Mouse (Mus musculus) MEL (cell line): ENCODE results near the gene Fgfr2. TPM values are rescaled to one million over a fixed set of nuclear protein-coding genes. Genes with fewer than 3 reads are reported as not detected.

Experiments
- DNase-seq: peaks from one replicate; pipeline ENCODE4 v3.0.0; 2011; ENCODE audit warnings: low read depth, low spot score
- H3K27ac ChIP-seq: 2 replicates; pipeline ENCODE4 v1.5.1; 2012; ENCODE audit warnings: low read depth, mild to moderate bottlenecking, control low read depth, low read length, moderate library complexity; ENCODE audit not compliant: control insufficient read depth
- H3K27me3 ChIP-seq, 2 experiments: fragments of 150-350 bp in 1 of 2; sonication (generic) in 1 of 2; 2 replicates each; pipeline ENCODE4 v1.6.1; 2012; ENCODE audit warnings: low read length in 2 of 2, mild to moderate bottlenecking in 2 of 2, improper control_type of control experiment in 1 of 2, moderate library complexity in 1 of 2; ENCODE audit not compliant: insufficient read depth in 2 of 2, control insufficient read depth in 1 of 2
- H3K36me3 ChIP-seq, 2 experiments: 2 replicates each; pipeline ENCODE4 v1.6.1; 2012 to 2014; ENCODE audit warnings: low read length in 2 of 2, improper control_type of control experiment in 1 of 2, inconsistent platforms in 1 of 2, mild to moderate bottlenecking in 1 of 2; ENCODE audit not compliant: insufficient read depth in 2 of 2, control insufficient read depth in 1 of 2
- H3K4me1 ChIP-seq, 2 experiments: fragments of 150-350 bp in 1 of 2; sonication (generic) in 1 of 2; 2 replicates each; pipeline ENCODE4 v1.6.1; 2012; ENCODE audit warnings: low read length in 2 of 2, improper control_type of control experiment in 1 of 2, mild to moderate bottlenecking in 1 of 2; ENCODE audit not compliant: insufficient read depth in 2 of 2, control insufficient read depth in 1 of 2
- H3K4me3 ChIP-seq, 2 experiments: fragments of 150-350 bp in 1 of 2; sonication (generic) in 1 of 2; 2 replicates each; pipeline ENCODE4 v1.5.1; 2012; ENCODE audit warnings: low read depth in 2 of 2, low read length in 2 of 2, mild to moderate bottlenecking in 2 of 2, moderate library complexity in 2 of 2, control low read depth in 1 of 2, improper control_type of control experiment in 1 of 2; ENCODE audit not compliant: control insufficient read depth in 1 of 2, insufficient read depth in 1 of 2
- H3K79me2 ChIP-seq: 2 replicates; pipeline ENCODE4 v1.6.1; 2012; ENCODE audit warnings: mild to moderate bottlenecking, low read length, moderate library complexity; ENCODE audit not compliant: control insufficient read depth, poor library complexity, insufficient read depth
- H3K9ac ChIP-seq: 2 replicates; pipeline ENCODE4 v1.6.1; 2012; ENCODE audit warnings: low read depth, mild to moderate bottlenecking, control low read depth, low read length, moderate library complexity; ENCODE audit not compliant: control insufficient read depth, poor library complexity, severe bottlenecking
- H3K9me3 ChIP-seq: fragments of 150-350 bp; sonication (generic); replicated peaks from 2 replicates; pipeline ENCODE4 v1.6.1; 2012; ENCODE audit warnings: mild to moderate bottlenecking, low read length, improper control_type of control experiment, moderate library complexity; ENCODE audit not compliant: insufficient read depth
- GATA1 ChIP-seq: IDR thresholded peaks from 2 replicates; pipeline ENCODE4 v1.6.1; 2011; ENCODE audit warnings: low read depth, low read length, improper control_type of control experiment
- HCFC1 ChIP-seq: IDR thresholded peaks from 2 replicates; pipeline ENCODE4 v1.6.1; 2012; ENCODE audit warnings: low read depth, mild to moderate bottlenecking, inconsistent platforms, low read length, improper control_type of control experiment, moderate library complexity
- KAT2A ChIP-seq: conservative IDR thresholded peaks from 2 replicates; pipeline ENCODE4 v1.6.1; 2012; ENCODE audit warnings: low read depth, low read length, improper control_type of control experiment, inconsistent platforms
- MAX ChIP-seq: IDR thresholded peaks from 2 replicates; pipeline ENCODE4 v1.6.1; 2011; ENCODE audit warnings: low read length, improper control_type of control experiment
- MAZ ChIP-seq: IDR thresholded peaks from 2 replicates; pipeline ENCODE4 v1.6.1; 2012; ENCODE audit warnings: low read depth, mild to moderate bottlenecking, inconsistent platforms, low read length, improper control_type of control experiment
- NRF1 ChIP-seq: IDR thresholded peaks from 2 replicates; pipeline ENCODE4 v1.6.1; 2014; ENCODE audit warnings: low read depth, mild to moderate bottlenecking, inconsistent platforms, low read length, improper control_type of control experiment, moderate library complexity; ENCODE audit not compliant: poor library complexity, insufficient read depth, severe bottlenecking
- POLR2A ChIP-seq, 2 experiments: IDR thresholded peaks; 2 replicates each; pipeline ENCODE4 v1.6.1; 2011 to 2012; ENCODE audit warnings: low read length in 2 of 2, mild to moderate bottlenecking in 2 of 2, control low read depth in 1 of 2, improper control_type of control experiment in 1 of 2, low read depth in 1 of 2, moderate library complexity in 1 of 2; ENCODE audit not compliant: control insufficient read depth in 1 of 2, insufficient read depth in 1 of 2, poor library complexity in 1 of 2
- POLR2AphosphoS5 ChIP-seq: IDR thresholded peaks from 2 replicates; pipeline ENCODE4 v1.6.1; 2012; ENCODE audit warnings: low read depth, borderline replicate concordance, mild to moderate bottlenecking, inconsistent platforms, low read length, moderate library complexity, mixed read lengths
- TAL1 ChIP-seq: IDR thresholded peaks from 2 replicates; pipeline ENCODE4 v1.6.1; 2012; ENCODE audit warnings: mild to moderate bottlenecking, inconsistent platforms, low read length, moderate library complexity, mixed read lengths
- TCF12 ChIP-seq: IDR thresholded peaks from 2 replicates; pipeline ENCODE4 v1.6.1; 2014; ENCODE audit warnings: low read depth, mild to moderate bottlenecking, inconsistent platforms, low read length, improper control_type of control experiment, moderate library complexity
- USF1 ChIP-seq: IDR thresholded peaks from 2 replicates; pipeline ENCODE4 v1.6.1; 2014; ENCODE audit warnings: low read depth, mild to moderate bottlenecking, inconsistent platforms, low read length, improper control_type of control experiment, moderate library complexity
- ZKSCAN1 ChIP-seq: IDR thresholded peaks from 2 replicates; pipeline ENCODE4 v1.6.1; 2012; ENCODE audit warnings: low read depth, mild to moderate bottlenecking, inconsistent platforms, low read length, improper control_type of control experiment, moderate library complexity
- ZMIZ1 ChIP-seq: IDR thresholded peaks from 2 replicates; pipeline ENCODE4 v1.6.1; 2012; ENCODE audit warnings: low read depth, mild to moderate bottlenecking, inconsistent platforms, low read length, improper control_type of control experiment, moderate library complexity
- polyA plus RNA-seq, 2 experiments: library from polyadenylated mRNA; stranded (reverse) in 1 of 2; unstranded in 1 of 2; fragments of >175 nt in 1 of 2; fragments of >200 nt in 1 of 2; gene quantifications; 2 replicates each; pipeline versions ENCODE4 v1.2.1 to v1.2.4; 2012; ENCODE audit warnings: low replicate concordance in 2 of 2, low read depth in 1 of 2; ENCODE audit not compliant: insufficient read length in 2 of 2, insufficient read depth in 1 of 2, missing spikeins in 1 of 2
- total RNA-seq: library from RNA; depleted of rRNA; stranded (reverse); fragments of 300-350 nt; gene quantifications from 2 replicates; pipeline ENCODE4 v1.2.3, GENCODE M21; 2012

Fgfr2 gene
- total and polyA plus RNA-seq, 3 experiments, result not detected

- DNase-seq, result no peak
- peaks cover 0 to 1% of the 10 kb centered on the region in 2 experiments; a peak in 1 of 4 replicates for H3K27me3 ChIP-seq
- no peak overlapping the region for H3K4me3 ChIP-seq
- H3K27ac ChIP-seq, result no peak overlapping the region
- no peak overlapping the region for H3K9ac ChIP-seq
- peaks cover 0 to 3% of the 10 kb centered on the region in 2 experiments; a peak in 1 of 4 replicates for H3K4me1 ChIP-seq
- H3K79me2 ChIP-seq, result no peaks in the 10 kb centered on the region
- H3K9me3 ChIP-seq, result no peaks in the 10 kb centered on the region
- TF ChIP-seq MAZ, result no peak
- H3K36me3 ChIP-seq, result peaks cover 0 to 2% of the 10 kb centered on the region in 2 experiments; a peak in 1 of 4 replicates
Observed at GRCm38 (mm10) chr7:130894931-130895617, 2228.1 kb downstream of the Fgfr2 start.

- Histone ChIP-seq H3K4me1 (peaks cover 0 to 3% of the 10 kb centered on the region in 2 experiments; a peak in 1 of 4 replicates), H3K27ac (no peak overlapping the region)
Observed at GRCm38 (mm10) chr7:130892973-130893372, 2230.2 kb downstream of the Fgfr2 start.

GRCm38 (mm10) chr7:130890871-130891270, 2232.3 kb downstream of the Fgfr2 start:
- H3K9ac ChIP-seq, result no peak overlapping the region
- no peak for DNase-seq
- no peaks in the 10 kb centered on the region for H3K79me2 ChIP-seq
- no peak overlapping the region for H3K4me3 ChIP-seq
- H3K9me3 ChIP-seq, result no peaks in the 10 kb centered on the region
- H3K4me1 ChIP-seq, result peaks cover 3 to 4% of the 10 kb centered on the region in 2 experiments; a peak in 2 of 4 replicates
- H3K36me3 ChIP-seq, result no peaks in the 10 kb centered on the region; a peak in 1 of 4 replicates
- peaks cover 0 to 1% of the 10 kb centered on the region in 2 experiments; a peak in 1 of 4 replicates for H3K27me3 ChIP-seq
- H3K27ac ChIP-seq, result no peak overlapping the region
- TF ChIP-seq GATA1, result no peak
- TF ChIP-seq KAT2A, result no peak

More at GRCm38 (mm10) chr7:130892973-130893372, 2230.2 kb downstream of the Fgfr2 start:
- no peaks in the 10 kb centered on the region for H3K9me3 ChIP-seq
- H3K79me2 ChIP-seq, result no peaks in the 10 kb centered on the region
- no peak overlapping the region for H3K4me3 ChIP-seq
- peak; percentile 33; the same call in 1 of the 2 replicates for TF ChIP-seq USF1
- TF ChIP-seq NRF1, result no peak
- H3K27me3 ChIP-seq, result peaks cover 0 to 1% of the 10 kb centered on the region in 2 experiments; a peak in 1 of 4 replicates
- peak; percentile 30 for DNase-seq
- no peak overlapping the region for H3K9ac ChIP-seq
- no peaks in the 10 kb centered on the region; a peak in 1 of 4 replicates for H3K36me3 ChIP-seq

GRCm38 (mm10) chr7:130887946-130888345, 2235.2 kb downstream of the Fgfr2 start:
- H3K36me3 ChIP-seq, result no peaks in the 10 kb centered on the region
- TF ChIP-seq POLR2A (IDR thresholded peaks at IDR 0.05; ENCODE audit: control insufficient read depth in 1 of 2, insufficient read depth in 1 of 2, low read depth in 1 of 2, low read length in 2 of 2, poor library complexity in 1 of 2), result no peak
- no peak for TF ChIP-seq ZMIZ1
- no peak for TF ChIP-seq USF1
- TF ChIP-seq ZKSCAN1, result no peak
- TF ChIP-seq TCF12, result no peak
- no peak for TF ChIP-seq MAX
- no peak for TF ChIP-seq POLR2AphosphoS5
- no peak for TF ChIP-seq HCFC1
- TF ChIP-seq TAL1, result no peak
- H3K4me3 ChIP-seq, result no peak overlapping the region
- no peaks in the 10 kb centered on the region for H3K9me3 ChIP-seq
- no peak overlapping the region for H3K27ac ChIP-seq
- no peak for DNase-seq
- peaks cover 0 to 1% of the 10 kb centered on the region in 2 experiments; a peak in 1 of 4 replicates for H3K27me3 ChIP-seq
- H3K79me2 ChIP-seq, result no peaks in the 10 kb centered on the region
- peaks cover 0 to 4% of the 10 kb centered on the region in 2 experiments; a peak in 1 of 4 replicates for H3K4me1 ChIP-seq
- H3K9ac ChIP-seq, result no peak overlapping the region
